Mouse (Mus musculus) yolk sac, embryonic 10.5 days (tissue): ENCODE results near the gene Ap1g1.
A peak's percentile ranks its signal among the peaks of the same experiment; 100 is the strongest.

ENCODE experiments used
- DNase-seq: peaks from one replicate; pipeline ENCODE4 v3.0.0-alpha.2; 2017; ENCODE audit warnings: low spot score

Gene Ap1g1

DNA sequence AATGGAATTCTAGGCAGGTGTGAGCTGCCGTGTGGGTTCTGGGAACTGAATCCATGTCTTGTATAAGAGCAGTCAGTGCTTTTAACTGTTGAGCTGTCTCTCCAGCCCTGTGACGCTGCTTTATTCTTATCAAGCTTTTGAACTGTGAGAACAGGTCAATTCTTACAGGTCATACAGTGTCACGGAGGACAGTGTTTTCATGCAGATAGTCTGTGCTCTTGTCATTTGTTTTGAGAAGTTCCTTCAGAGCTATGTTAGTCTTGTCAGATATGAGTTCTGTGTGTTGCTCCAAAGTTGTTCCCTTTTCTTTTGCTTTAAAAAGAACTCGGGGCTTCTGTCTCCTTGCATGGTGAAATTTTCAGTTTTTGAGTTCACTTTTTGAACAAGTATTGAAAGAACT is 2.2 kb downstream of the Ap1g1 start:
- DNase-seq: no peak

DNA sequence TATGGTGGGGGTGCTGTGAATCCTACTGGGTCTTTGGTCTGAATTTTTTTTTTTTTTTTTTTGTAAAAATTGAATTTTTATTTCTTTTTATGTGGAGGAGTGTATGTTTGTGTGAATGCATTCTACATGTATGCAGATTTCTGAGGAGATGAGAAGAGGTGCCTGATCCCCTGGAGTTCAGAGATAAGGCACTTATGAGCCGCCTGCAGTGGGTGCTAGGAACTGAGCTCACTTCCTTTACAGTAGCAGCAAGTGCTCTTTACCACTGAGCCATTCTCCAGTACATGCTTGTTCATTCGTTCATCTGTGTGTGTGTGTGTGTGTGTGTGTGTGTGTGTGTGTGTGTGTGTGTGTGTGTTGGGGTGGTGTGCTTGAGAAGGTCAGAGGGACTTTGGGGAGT is 12.6 kb downstream of the Ap1g1 start:
- no peak for DNase-seq

DNA sequence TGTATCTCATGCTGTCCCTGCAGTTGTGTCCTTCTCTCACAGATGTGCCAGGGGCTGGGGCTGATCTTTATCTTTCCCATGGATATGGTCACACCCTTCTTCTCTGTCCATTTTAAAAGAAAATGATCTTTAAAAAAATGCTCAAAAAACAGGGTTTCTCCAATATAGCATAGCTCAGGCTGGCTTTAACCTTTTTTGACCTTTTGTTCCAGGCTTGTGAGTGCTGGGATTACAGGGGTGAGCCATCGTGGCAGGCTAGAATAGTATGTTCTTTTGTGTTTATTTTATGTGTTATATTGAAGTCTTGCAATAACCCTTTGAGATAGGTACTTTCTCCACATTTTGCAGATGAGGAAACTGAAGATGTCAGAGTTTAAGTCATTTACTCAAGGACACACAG is 16.8 kb downstream of the Ap1g1 start:
- no peak for DNase-seq

DNA sequence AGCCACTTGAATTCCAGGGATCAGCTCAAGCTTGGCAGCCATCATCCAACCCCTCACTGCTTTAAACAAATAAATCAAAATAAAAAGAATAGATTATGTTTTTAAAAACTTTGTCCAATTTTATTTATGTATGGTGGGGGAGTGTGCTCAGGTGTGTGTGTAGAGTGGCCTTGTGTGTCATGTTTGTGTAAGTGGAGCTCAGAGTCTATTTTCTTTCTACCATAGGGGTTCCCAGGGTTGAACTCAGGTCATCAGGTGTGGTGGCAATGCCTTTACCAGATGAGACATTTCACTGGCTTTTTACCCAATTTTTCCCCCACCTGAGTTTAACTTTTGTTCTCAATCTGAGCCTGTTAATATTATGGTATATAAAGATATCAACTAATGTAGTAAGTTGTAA is 20.4 kb downstream of the Ap1g1 start:
- DNase-seq: no peak

DNA sequence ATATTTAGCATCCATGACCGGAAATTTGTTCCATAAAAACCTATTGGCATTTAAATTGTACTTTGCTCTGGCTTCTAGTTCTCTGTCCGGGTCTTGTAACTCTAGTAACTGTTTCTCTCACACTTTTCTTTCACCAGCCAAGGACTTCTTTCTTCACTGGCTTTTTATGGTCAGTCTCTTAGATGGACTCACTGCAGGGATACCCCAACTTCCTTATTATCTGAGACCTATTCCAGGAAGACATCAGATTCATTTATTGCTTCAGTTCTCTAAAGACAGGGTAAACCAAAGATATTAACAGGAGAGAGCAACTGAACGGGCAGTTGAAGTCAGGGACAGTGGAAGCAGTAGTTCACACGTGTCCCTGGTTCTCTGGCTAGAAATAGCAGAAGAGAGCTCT is 20.9 kb downstream of the Ap1g1 start:
- no peak for DNase-seq

- no peak for DNase-seq
Measured at GRCm38 (mm10) chr8:109800325-109800724, 22.0 kb downstream of the Ap1g1 start.

DNA sequence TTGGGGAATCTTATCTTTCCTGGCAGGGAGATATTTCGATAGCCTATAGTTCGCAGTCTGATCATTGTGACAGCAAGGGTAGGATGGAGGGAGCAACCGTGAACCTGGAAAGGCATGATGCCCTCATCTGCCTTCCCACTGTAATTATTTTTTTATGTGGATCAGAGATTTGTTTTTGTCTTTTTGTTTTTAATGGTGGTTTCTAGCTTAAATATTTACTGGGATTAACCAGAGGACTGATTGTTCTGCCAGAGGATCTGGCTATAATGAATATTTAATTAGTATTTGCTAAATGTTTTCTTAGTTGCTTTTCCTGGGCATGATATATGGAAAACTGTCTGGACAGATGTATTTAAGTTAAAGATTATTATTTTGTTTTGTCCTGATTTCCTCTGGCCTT is 24.9 kb downstream of the Ap1g1 start:
- DNase-seq: no peak

GRCm38 (mm10) chr8:109803801-109804200 is 25.4 kb downstream of the Ap1g1 start:
- no peak for DNase-seq

GRCm38 (mm10) chr8:109806522-109806921 is 28.2 kb downstream of the Ap1g1 start:
- DNase-seq: no peak

DNA sequence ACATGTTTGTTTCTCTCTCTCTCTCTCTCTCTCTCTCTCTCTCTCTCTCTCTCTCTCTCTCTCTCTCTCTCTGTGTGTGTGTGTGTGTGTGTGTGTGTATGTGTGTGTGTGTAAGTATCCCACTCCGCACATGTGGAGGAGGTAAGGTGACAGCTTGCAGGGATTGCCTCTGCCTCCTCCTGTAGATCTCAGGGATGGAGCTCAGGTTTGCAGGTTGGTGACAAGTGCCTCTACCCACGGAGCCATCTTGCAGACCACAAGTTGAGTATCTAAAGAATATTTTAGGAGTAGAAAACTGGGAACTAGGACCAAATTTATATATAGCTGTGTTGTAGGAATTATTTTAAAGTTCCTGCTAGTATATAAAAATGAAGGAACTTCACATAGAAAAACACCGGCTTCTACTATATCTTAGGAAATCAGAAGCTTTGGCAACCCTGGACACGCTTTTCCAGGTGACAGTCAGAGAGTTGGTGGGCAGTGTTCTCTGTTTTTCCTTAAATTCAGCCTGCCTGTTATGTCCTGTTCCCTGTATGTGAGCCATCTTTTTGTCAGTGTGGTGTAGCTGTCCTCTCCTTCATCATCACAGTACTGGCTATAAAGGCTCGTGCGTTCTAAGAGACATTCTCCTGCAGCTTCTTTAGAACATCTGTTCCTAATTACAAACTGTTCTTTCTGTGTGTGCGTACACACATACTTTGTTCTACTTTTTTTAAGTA is 29.2 kb downstream of the Ap1g1 start:
- no peak for DNase-seq

- DNase-seq: no peak
Measured at GRCm38 (mm10) chr8:109808120-109808447, 29.7 kb downstream of the Ap1g1 start.

DNA sequence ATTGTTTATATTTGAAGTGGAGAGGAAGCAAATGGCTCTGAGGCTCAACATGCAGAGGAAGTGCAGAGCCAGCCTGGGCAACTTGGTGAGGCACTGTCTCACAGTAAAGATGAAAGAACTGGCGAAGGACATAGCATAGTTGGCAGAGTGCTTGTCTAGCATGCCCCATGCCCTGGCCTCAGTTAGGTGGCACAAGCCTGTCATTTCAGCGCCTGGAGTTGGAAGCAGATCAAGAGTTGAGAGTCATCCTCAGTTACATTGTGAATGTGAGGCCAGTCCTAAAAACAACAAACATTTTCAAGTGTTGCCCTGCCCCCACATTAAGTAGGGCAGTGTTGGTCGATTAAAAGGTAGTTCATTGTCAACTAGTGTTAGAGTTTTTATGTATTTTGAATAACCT is 32.1 kb downstream of the Ap1g1 start:
- no peak for DNase-seq

DNA sequence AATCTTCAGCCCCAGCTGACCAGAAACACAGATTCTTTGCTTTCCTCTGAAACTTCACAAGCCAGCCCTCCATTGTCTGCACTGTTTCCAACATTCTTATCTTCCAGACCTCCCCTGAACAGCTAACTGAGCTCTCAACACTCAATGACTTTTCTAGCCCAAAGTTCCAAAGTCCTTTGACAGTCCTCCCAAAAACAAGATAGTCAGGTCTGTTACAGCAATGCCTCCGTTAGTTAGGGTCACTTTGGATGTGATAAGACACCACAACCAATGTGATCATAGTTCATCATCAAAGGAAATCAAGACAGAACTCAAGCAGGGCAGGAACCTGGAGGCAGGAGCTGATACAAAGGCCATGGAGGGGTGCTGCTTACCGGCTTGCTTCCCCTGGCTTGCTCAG is 36.9 kb downstream of the Ap1g1 start:
- DNase-seq: peak; percentile 64

GRCm38 (mm10) chr8:109817933-109818332 is 39.6 kb downstream of the Ap1g1 start:
- DNase-seq: no peak

DNA sequence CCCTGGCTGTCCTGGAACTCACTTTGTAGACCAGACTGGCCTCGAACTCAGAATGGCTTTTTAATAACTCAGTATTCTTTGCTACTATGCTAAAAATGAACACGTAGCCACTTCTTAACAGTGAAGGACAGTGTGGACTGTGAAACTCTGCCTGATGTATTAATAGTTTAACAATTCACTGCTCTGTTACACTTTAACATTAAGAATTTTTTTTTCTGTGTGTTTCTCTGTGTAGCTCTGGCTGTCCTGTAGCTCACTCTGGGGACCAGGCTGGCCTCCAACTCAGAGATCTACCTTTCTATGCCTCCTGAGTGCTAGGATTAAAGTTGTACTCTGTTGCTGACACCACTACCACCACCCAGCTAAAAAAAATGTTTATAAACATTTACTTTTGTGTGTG is 45.2 kb downstream of the Ap1g1 start:
- no peak for DNase-seq

- no peak for DNase-seq
Measured at GRCm38 (mm10) chr8:109839822-109840221, 61.5 kb downstream of the Ap1g1 start.

DNA sequence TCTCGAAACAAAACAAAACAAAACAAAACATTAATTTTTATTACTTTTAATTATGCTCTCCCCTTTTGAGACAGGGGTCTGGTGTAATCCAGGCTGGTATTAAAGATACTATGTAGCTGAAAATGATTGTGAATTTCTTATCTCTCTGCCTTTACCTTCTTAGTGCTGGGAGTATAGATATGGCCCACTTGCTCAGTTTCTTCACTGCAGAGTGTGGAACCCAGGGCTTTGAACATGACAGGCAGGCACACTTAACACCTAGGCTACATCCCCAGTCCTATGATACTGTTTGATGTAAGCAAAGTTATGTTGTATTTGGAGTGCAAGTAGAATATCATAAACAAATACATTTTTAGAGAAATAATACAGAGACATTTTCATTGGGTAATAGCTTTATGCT is 64.1 kb downstream of the Ap1g1 start:
- DNase-seq: no peak

DNA sequence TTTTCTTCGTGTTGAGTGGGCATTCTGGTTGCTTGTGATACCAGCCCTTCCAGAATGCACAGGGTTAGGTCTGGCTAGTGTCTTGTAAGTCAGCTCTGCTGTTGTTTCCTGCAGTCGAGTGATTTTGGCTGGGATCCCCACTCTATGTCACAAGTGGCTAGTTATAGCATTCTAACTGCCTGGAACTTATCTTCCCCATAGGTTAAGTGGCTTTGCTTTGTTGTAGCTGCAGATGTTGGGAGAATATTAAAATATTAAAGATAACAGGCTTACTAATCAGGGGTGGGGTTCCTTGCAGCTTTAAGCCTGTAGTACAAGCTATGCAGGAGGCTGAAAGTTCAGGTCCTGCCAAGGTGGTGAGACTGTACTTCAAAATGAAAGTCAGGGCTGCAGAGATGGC is 69.5 kb downstream of the Ap1g1 start:
- DNase-seq: no peak

DNA sequence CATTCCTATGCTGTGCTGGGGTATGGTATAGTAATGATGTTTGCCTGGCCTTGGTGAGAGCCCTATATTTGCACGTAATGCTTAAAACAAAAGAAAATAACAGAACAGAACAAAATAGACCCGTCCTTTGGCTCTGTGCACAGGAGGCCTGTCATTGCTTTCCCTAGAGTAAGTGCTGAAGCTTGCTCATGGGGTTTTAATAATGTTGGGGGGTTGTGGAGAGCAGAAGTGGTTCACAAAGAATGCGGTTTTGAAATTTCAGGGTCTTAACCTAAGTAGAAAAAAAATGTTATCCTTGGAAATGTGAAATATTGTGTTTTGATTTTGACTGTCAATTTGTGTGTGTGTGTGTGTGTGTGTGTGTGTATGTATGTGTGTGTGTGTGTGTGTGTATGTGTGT is 70.6 kb downstream of the Ap1g1 start:
- DNase-seq: no peak

- peak; percentile 26 for DNase-seq
Measured at GRCm38 (mm10) chr8:109853423-109853822, 75.1 kb downstream of the Ap1g1 start.

- no peak for DNase-seq
Measured at GRCm38 (mm10) chr8:109854522-109854921, 76.2 kb downstream of the Ap1g1 start.

- DNase-seq: no peak
Measured at GRCm38 (mm10) chr8:109855451-109855850, 77.1 kb downstream of the Ap1g1 start.

GRCm38 (mm10) chr8:109863398-109863797 is 85.0 kb downstream of the Ap1g1 start:
- DNase-seq: peak; percentile 25

GRCm38 (mm10) chr8:109864798-109865197 is 86.4 kb downstream of the Ap1g1 start:
- no peak for DNase-seq

GRCm38 (mm10) chr8:109865536-109865935 is 87.2 kb downstream of the Ap1g1 start:
- DNase-seq: no peak
